Mouse (Mus musculus) gastrocnemius, adult 18-20 months (tissue): Measurements from ENCODE around the gene Acin1. TPM values are rescaled to one million over a fixed set of nuclear protein-coding genes. Genes with fewer than 3 reads are reported as not detected.
"Not testable (repeated sequence)": the region's sequence is repeated elsewhere in the genome, so short reads cannot be mapped to it uniquely, and the experiment has no call there.

Source experiments
- DNase-seq: peaks from one replicate; pipeline ENCODE4 v3.0.0; 2021; ENCODE audit warnings: low spot score
- total RNA-seq, 2 experiments: library from RNA; stranded (reverse); gene quantifications; 2 replicates each; pipeline ENCODE4 v1.2.3; 2021

Gene Acin1
- total RNA-seq, 2 experiments from 2014 or later: 62.6 to 72.6 TPM

DNA sequence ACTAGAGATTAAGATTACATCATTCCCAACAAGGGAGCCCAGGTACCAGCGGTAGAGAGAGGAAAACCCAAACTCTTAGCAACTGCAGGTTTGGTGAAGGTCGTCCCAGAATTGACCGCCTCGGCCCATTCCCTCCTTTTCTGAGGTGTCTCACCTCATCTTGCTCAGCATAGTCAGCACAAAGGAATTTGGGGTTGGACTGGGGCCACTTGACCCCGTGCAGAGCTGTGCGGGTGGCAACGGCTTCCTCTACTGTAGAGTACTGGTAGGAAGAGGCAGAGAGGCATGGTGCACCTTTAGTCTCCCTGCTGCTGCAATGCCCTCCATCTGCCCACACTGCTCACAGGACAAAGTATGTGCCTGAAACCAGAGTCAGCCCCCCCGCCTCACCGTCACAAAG is 42.4 kb downstream of the Acin1 start:
- no peak for DNase-seq

DNA sequence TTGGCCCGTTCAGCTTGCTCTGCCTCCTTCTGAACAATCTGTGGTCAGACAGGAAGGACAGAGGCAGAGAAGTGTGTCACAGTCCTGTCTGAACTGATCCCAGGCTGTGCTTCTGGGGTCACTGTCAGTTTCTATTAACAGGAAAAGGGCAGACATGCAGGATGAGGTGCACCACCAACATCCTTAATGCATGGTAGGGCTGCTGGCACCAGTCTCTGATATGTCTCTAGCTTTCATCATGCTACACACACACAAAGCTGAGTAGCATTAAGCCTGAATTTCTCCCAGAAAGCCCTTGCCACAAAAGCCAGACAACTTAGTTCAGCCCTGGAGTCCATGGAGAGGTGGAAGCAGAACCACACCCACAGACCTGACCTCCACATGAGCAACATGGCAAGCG is 43.7 kb downstream of the Acin1 start:
- DNase-seq: no peak

- no peak for DNase-seq
These were observed 44.3 kb downstream of the Acin1 start for GRCm38 (mm10) chr14:54642224-54642944.

DNA sequence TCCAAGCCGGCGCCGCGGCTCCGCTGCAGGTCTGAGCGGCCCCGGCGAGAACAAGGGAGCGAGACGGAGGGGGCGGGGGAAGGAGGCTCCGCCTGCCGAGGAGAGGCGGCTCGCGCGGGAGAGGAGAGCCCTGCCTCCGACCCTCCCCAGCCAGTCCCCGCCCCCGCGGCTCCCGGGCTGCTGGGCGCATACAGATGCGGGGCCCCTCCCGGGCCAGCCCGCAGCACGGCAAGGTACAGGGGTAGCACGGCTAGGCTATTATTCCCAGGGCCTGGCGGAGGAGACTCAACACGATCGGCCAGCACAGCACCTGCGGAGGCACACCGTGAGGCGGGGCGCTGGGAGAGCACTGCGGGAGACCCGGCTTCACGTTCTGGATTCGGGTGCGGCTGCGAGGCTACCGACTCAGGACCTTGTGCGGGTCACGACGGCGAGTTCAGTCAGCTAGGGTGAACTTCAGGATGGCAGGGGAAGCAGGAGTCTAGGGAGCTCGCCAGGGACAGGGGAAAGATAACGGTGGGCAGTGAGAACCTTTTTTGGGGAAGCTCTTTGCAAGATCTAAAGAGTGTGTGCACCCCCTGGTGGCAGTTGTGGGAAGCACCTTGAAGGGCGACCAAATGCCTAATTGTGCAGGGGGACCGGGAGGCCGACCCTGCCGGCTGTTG is 45.3 kb downstream of the Acin1 start, which contains the start of gene Cdh24:
Cdh24 (minus strand) TSS at position 60 of the 665 bp plus-strand sequence.
- peak; percentile 78 for DNase-seq

- DNase-seq: no peak
These were observed 45.8 kb downstream of the Acin1 start, which contains the start of gene Gm17606 for GRCm38 (mm10) chr14:54640946-54641304. TSS of gene Gm17606 (plus strand) at chr14:54640952.

DNA sequence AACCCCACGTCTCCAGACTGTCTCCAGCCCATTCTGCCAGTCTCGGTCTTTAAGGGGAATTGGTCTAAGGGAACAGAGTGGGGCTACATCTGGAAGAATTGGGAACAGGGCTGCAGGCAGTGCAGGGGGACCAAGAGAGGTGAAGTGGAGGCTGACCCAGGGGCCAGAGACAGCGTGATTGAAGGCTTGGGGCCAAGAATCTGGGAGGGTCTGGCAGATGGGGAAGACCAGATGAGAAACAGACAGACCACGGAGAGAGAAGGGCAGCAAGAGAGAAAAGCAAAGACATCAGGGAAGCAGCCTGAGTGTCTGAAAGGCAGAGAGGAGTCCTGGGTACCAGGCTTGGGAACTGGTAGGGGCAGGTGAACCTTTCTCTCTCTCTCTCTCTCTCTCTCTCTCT is 46.6 kb downstream of the Acin1 start:
- no peak for DNase-seq

GRCm38 (mm10) chr14:54638210-54638609 is 48.5 kb downstream of the Acin1 start:
- no peak for DNase-seq

GRCm38 (mm10) chr14:54636954-54637353 is 49.8 kb downstream of the Acin1 start:
- DNase-seq: peak; percentile 37

- no peak for DNase-seq
These were observed 52.5 kb downstream of the Acin1 start for GRCm38 (mm10) chr14:54634182-54634581.

DNA sequence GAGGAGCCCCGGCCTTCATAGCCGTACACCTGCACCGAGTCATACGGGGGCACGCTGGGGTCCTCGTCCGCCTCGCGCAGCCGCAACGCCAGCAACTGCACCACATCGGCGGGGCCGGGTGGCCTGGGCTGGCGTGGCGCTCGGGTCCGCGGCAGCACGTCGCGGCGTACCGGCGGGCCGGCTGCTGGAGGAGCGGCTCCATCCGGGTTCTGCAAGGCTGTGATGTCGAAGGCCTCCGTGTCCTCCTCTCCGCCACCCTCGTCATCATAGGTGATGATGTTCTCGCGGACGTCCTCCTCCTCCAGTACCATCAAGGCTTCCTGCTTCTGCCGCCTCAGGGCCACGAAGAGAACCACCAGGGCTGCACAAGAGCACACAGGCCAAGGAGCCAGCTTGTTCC is 54.5 kb downstream of the Acin1 start:
- DNase-seq: no peak

GRCm38 (mm10) chr14:54631240-54631599 is 55.5 kb downstream of the Acin1 start:
- no peak for DNase-seq

GRCm38 (mm10) chr14:54630583-54631239 is 56.0 kb downstream of the Acin1 start:
- DNase-seq: no peak

DNA sequence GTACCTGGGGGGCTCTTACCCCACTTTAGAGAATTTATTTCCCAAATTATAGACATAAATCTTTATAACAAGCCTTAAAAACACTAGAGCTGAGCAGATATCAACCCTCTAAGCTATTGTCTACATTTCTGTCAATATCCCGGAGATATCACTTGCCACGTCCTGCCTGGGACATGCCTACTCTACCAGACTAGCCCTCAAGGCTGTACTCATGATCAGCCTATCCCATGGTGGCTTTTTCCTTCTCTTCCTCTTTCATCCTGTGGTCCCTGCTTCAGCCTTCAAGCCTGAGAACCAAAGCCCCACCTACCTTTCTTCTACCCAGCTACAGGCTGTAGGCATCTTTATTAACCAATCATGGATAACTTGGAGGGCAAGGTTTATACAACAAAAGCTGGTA is 56.9 kb downstream of the Acin1 start:
- no peak for DNase-seq

DNA sequence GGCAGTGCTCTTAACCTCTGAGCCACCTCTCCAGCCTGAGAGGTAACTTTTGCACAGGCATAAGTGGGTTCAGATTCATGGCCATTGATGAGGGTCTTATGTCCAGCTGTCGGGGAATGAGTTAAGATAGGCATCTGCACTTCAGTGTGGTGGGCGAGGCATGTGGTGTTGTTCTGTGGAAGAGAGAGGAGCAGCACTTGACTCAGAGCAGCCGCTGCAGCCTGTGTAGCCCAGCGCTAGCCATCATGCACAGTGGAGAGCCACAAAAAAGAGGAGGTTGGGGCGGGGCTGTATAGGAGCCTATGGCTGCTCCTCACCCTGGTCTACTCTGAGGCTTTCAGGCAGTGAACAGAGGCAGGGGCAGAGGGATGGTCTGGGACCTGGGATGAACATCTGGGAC is 58.6 kb downstream of the Acin1 start:
- no peak for DNase-seq

- no peak for DNase-seq
These were observed 61.8 kb downstream of the Acin1 start for GRCm38 (mm10) chr14:54624976-54625375.

- DNase-seq: no peak
These were observed 63.4 kb downstream of the Acin1 start for GRCm38 (mm10) chr14:54623334-54623733.

DNA sequence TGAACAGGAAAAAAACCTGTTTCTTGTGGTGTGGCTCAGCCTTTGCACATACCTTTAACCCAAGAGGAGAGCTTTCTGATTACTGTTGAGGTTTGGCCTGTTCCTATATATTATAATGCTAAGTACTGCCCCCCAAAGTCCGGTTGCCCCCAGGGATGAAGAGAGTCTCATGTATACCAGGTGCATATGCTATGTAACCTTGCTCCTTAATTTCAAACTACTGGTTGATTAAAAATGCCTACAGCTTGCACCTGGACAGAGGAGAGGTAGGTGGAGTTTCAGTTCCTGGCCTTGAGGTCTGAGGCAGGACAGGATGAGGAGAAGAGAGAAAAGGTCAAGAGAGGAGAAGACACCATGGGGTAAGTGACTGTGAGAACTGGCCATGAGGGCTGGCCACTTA is 65.6 kb downstream of the Acin1 start, which contains the start of gene Psmb11:
Psmb11 (plus strand) TSS at position 301 of the 400 bp plus-strand sequence.
- DNase-seq: no peak

DNA sequence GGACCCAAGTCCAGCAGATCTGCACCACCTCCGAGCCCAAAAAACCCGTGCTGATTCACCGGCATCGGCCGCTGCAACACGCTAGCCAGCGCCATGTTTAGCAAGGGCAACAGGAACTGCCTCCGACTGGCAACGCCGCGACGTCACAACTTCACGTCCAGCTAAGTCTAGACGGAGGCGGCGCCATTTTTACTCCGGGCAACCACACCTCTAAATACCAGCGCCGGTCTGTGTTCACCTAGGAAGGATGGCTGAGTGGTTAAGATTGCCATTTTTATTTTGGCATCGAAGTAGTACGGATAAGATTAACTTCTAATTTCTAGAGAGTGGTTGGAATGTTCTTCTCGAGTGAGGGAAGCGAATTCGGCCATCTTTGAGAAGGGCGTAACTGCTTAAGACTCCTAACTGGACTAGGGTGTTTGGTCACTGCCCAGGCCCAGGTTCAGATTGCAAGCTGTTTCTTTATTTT is 68.8 kb downstream of the Acin1 start, which contains the start of gene Psmb5:
Psmb5 (minus strand) TSS at position 126 of the 469 bp plus-strand sequence.
- peak; percentile 85 for DNase-seq

GRCm38 (mm10) chr14:54617152-54617896 is 69.4 kb downstream of the Acin1 start:
- no peak for DNase-seq

- DNase-seq: no peak
These were observed 70.4 kb downstream of the Acin1 start for GRCm38 (mm10) chr14:54616226-54616825.

- DNase-seq: not testable (repeated sequence)
These were observed 72.6 kb downstream of the Acin1 start for GRCm38 (mm10) chr14:54614130-54614529.
